Mouse (Mus musculus) lung, embryonic 15.5 days (tissue): ENCODE measurements around the gene Tgm1. TPM values are rescaled to one million over a fixed set of nuclear protein-coding genes. Genes with fewer than 3 reads are reported as not detected.

Source experiments
- ATAC-seq: fragments of 200-750 bp; cut with Nextera tagmentation; 2 replicates; pipeline ENCODE4 v1.8.0; 2017; ENCODE audit warnings: moderate number of reproducible peaks, borderline replicate concordance; ENCODE audit not compliant: low FRiP score, low TSS enrichment; ENCODE audit errors: extremely low read depth
- H3K27ac ChIP-seq: fragments of 300-500 bp; sonication (generic); 2 replicates; pipeline ENCODE4 v1.5.1; 2015; ENCODE audit warnings: moderate library complexity, mild to moderate bottlenecking, inconsistent platforms
- H3K27me3 ChIP-seq: fragments of 300-500 bp; sonication (generic); 2 replicates; pipeline ENCODE4 v1.6.1; 2015; ENCODE audit warnings: inconsistent platforms
- H3K36me3 ChIP-seq: fragments of 300-500 bp; sonication (generic); 2 replicates; pipeline ENCODE4 v1.6.1; 2015; ENCODE audit warnings: inconsistent platforms
- H3K4me1 ChIP-seq: fragments of 300-500 bp; sonication (generic); 2 replicates; pipeline ENCODE4 v1.6.1; 2015; ENCODE audit warnings: inconsistent platforms
- H3K4me2 ChIP-seq: fragments of 300-500 bp; sonication (generic); 2 replicates; pipeline ENCODE4 v1.6.1; 2015; ENCODE audit warnings: inconsistent platforms, mild to moderate bottlenecking, moderate library complexity
- H3K4me3 ChIP-seq: fragments of 300-500 bp; sonication (generic); 2 replicates; pipeline ENCODE4 v1.5.1; 2015; ENCODE audit warnings: mild to moderate bottlenecking, inconsistent platforms
- H3K9ac ChIP-seq: fragments of 300-500 bp; sonication (generic); 2 replicates; pipeline ENCODE4 v1.6.1; 2015; ENCODE audit warnings: inconsistent platforms
- H3K9me3 ChIP-seq: fragments of 300-500 bp; sonication (generic); 2 replicates; pipeline ENCODE4 v1.6.1; 2016; ENCODE audit warnings: inconsistent platforms
- WGBS: fragments of 180-500 bp; shearing (Covaris S2); methylation state at CpG from one replicate; pipeline ENCODE4 v1.1.7; 2015; 5-methylcytosine and 5-hydroxymethylcytosine counted together
- polyA plus RNA-seq: library from polyadenylated mRNA; unstranded; fragments of >200 nt; fragmentation: Nextera tagmentation; extraction: Ambion mirVana; gene quantifications from 2 replicates; pipeline ENCODE4 v1.2.1, GENCODE M21; 2015

The Tgm1 gene
- polyA plus RNA-seq, 1 experiment from 2014 or later, result 2.8 TPM

DNA sequence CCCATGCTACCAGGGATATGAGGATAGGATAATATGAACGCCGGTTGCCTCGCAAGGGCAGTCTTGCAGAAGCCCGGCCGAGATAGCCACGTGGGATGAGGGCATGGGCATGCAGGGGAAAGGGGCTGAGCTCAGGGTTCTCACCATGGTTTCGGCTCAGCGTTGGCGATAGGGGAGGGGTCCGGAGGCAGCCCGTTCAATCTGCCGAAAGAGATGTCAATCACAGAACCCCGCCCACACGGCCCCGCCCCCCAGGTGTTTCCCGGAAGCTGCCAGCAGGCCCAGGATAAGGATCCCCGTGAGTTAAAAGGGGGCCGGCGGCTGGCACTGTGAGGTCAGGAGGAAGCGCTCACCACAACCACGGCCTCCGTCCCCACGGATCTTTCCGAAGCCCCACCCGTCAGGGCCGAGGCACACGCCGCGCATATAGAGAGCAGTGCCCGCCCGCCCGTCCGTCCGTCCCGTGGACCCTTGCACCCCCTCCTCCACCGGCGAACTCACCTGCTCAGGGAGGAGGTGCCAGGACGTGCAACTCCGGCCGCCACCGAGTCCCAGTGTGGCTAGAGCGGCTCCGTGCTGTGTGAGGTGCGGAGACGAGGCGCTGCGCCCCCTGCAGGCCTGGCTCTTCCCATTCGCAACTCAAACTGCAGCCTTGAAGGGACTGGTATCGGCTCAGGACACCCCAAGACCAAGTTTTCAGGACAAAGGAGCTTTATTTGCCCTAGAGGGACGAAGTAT is 8.1 kb upstream of the Tgm1 start, which contains the start of gene Rabggta:
Rabggta (minus strand) TSS at position 564 of the 738 bp plus-strand sequence.
- H3K4me3 ChIP-seq, result peak within 1 kb of the TSS; percentile 84
- under 1% methylated on average over 47 of the region's 50 CpGs for WGBS
- H3K27ac ChIP-seq, result peak within 1 kb of the TSS; percentile 89
- ATAC-seq, result peak; percentile 95
- no peaks in the 10 kb centered on the region for H3K27me3 ChIP-seq
- H3K9ac ChIP-seq, result peak within 1 kb of the TSS; percentile 68
- H3K4me2 ChIP-seq, result peak within 1 kb of the TSS; percentile 72
- peaks cover 22% of the 10 kb centered on the region for H3K36me3 ChIP-seq
- H3K4me1 ChIP-seq, result peaks cover 15% of the 10 kb centered on the region; the same call in 1 of the 2 replicates
- no peaks in the 10 kb centered on the region for H3K9me3 ChIP-seq

- no peak overlapping the region for H3K27ac ChIP-seq
- H3K4me1 ChIP-seq, result peaks cover 15% of the 10 kb centered on the region; the same call in 1 of the 2 replicates
- peak overlapping the region; percentile 84 for H3K4me3 ChIP-seq
- H3K9ac ChIP-seq, result no peak overlapping the region
- no peaks in the 10 kb centered on the region for H3K9me3 ChIP-seq
- peak overlapping the region; percentile 72 for H3K4me2 ChIP-seq
- peaks cover 22% of the 10 kb centered on the region for H3K36me3 ChIP-seq
- no peaks in the 10 kb centered on the region for H3K27me3 ChIP-seq
- 69% methylated on average over 6 of the region's 6 CpGs for WGBS
- ATAC-seq, result no peak
Measured at GRCm38 (mm10) chr14:55721076-55721475, 7.3 kb upstream of the Tgm1 start.

- no peaks in the 10 kb centered on the region for H3K9me3 ChIP-seq
- peaks cover 22% of the 10 kb centered on the region for H3K36me3 ChIP-seq
- peaks cover 15% of the 10 kb centered on the region; the same call in 1 of the 2 replicates for H3K4me1 ChIP-seq
- H3K9ac ChIP-seq, result no peak overlapping the region
- no peak for ATAC-seq
- H3K27me3 ChIP-seq, result no peaks in the 10 kb centered on the region
- 88% methylated on average over 12 of the region's 12 CpGs for WGBS
- H3K4me2 ChIP-seq, result no peak overlapping the region
- H3K4me3 ChIP-seq, result no peak overlapping the region
- H3K27ac ChIP-seq, result no peak overlapping the region
Measured at GRCm38 (mm10) chr14:55720666-55721065, 6.9 kb upstream of the Tgm1 start.

- 84% methylated on average over 6 of the region's 6 CpGs for WGBS
- H3K4me3 ChIP-seq, result no peak overlapping the region
- no peak overlapping the region for H3K9ac ChIP-seq
- H3K36me3 ChIP-seq, result peaks cover 22% of the 10 kb centered on the region
- H3K27me3 ChIP-seq, result no peaks in the 10 kb centered on the region
- H3K27ac ChIP-seq, result no peak overlapping the region
- peaks cover 22% of the 10 kb centered on the region; the same call in 1 of the 2 replicates for H3K4me1 ChIP-seq
- no peak for ATAC-seq
- H3K9me3 ChIP-seq, result no peaks in the 10 kb centered on the region
- H3K4me2 ChIP-seq, result no peak overlapping the region
Measured at GRCm38 (mm10) chr14:55719737-55720136, 6.0 kb upstream of the Tgm1 start.

- H3K9me3 ChIP-seq, result no peaks in the 10 kb centered on the region
- peaks cover 22% of the 10 kb centered on the region for H3K36me3 ChIP-seq
- no peak overlapping the region for H3K9ac ChIP-seq
- no peak overlapping the region for H3K27ac ChIP-seq
- H3K27me3 ChIP-seq, result peaks cover 5% of the 10 kb centered on the region
- no peak for ATAC-seq
- WGBS, result 75% methylated on average over 8 of the region's 8 CpGs
- H3K4me1 ChIP-seq, result peaks cover 27% of the 10 kb centered on the region
- H3K4me2 ChIP-seq, result no peak overlapping the region
- no peak overlapping the region for H3K4me3 ChIP-seq
Measured at GRCm38 (mm10) chr14:55716884-55717283, 3.2 kb upstream of the Tgm1 start.

- Histone ChIP-seq H3K9me3 (no peaks in the 10 kb centered on the region), H3K4me1 (peaks cover 25% of the 10 kb centered on the region), H3K9ac (no peak overlapping the region), H3K36me3 (peaks cover 22% of the 10 kb centered on the region), H3K4me3 (no peak overlapping the region), H3K4me2 (no peak overlapping the region), H3K27ac (no peak overlapping the region), H3K27me3 (peaks cover 5% of the 10 kb centered on the region)
- WGBS, result 88% methylated on average over 6 of the region's 6 CpGs
- ATAC-seq, result no peak
Measured at GRCm38 (mm10) chr14:55716271-55716670, 2.5 kb upstream of the Tgm1 start.

- H3K9me3 ChIP-seq, result no peaks in the 10 kb centered on the region
- H3K27me3 ChIP-seq, result peaks cover 5% of the 10 kb centered on the region
- WGBS, result 24% methylated on average over 6 of the region's 6 CpGs
- ATAC-seq, result no peak
- H3K4me3 ChIP-seq, result no peak overlapping the region
- no peak overlapping the region for H3K27ac ChIP-seq
- peaks cover 19% of the 10 kb centered on the region for H3K4me1 ChIP-seq
- no peak overlapping the region for H3K4me2 ChIP-seq
- no peak overlapping the region for H3K9ac ChIP-seq
- H3K36me3 ChIP-seq, result peaks cover 20% of the 10 kb centered on the region
Measured at GRCm38 (mm10) chr14:55714893-55715292, 1.2 kb upstream of the Tgm1 start.

DNA sequence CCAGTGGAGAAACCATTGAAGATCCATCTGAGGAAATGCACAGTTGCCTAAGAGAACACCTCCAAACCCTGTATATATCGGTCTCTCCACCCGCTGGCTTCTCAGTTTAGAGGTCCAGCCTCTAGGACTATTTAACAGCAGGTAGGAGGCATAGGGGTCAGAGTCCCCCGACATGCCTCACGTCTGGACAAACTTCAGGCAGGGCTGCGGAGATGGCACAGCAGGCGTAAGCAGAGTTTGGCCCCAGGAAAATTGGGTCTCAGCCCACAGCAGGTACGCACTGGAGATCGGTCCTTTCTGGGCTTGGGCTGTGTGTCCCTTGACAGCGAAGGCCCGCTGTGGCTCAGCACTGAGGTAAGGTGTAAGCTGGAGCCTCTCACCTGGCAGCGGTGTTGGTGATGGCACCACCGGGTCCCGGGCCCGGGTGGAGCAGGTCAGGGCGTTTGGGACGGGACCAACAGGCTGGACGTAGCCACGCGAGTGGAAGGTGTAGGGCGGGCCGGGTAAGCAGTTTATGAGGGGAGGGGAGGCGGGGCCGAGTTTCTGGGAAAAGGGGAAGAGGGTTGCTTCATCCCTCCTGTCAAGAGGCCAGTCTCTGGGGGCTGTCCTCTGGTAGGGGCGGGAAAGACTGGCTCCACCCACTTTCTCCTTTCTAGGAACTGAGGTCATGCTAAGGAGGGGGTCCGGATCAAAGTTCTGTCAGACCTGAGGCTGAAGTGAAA is 558 bp downstream of the Tgm1 start:
- peak; percentile 57; the same call in 1 of the 2 replicates for ATAC-seq
- H3K36me3 ChIP-seq, result peaks cover 12% of the 10 kb centered on the region
- H3K27me3 ChIP-seq, result peaks cover 5% of the 10 kb centered on the region
- 0 out of 2 replicates have a peak overlapping the region, but pooled peaks have one; percentile 23 for H3K9ac ChIP-seq
- peak overlapping the region; percentile 24 for H3K4me3 ChIP-seq
- WGBS, result 12% methylated on average over 25 of the region's 25 CpGs
- H3K27ac ChIP-seq, result peak overlapping the region; percentile 67
- H3K4me2 ChIP-seq, result peak overlapping the region; percentile 54
- H3K4me1 ChIP-seq, result peaks cover 19% of the 10 kb centered on the region
- no peaks in the 10 kb centered on the region for H3K9me3 ChIP-seq

DNA sequence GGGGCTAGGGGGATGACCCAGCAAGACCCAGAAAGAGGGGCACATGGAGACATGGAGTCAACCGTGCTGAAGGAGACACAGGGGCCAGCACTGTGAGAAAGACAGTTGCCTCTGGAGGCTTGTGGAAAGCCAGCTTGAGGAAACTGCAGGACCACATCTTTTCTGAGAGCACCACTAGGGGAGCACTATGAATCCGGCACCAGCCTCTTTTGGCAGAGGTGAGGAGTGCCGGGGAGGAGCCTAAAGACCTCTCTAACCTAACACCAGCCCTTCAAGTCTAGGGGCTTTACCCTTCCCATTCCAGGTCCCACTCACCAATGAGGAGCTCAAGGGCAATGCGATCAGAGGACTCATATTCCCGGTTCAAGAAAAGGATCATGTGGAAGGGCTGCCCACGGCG is 1.9 kb downstream of the Tgm1 start:
- WGBS, result 76% methylated on average over 7 of the region's 7 CpGs
- Histone ChIP-seq H3K4me3 (no peak overlapping the region), H3K27ac (no peak overlapping the region)

DNA sequence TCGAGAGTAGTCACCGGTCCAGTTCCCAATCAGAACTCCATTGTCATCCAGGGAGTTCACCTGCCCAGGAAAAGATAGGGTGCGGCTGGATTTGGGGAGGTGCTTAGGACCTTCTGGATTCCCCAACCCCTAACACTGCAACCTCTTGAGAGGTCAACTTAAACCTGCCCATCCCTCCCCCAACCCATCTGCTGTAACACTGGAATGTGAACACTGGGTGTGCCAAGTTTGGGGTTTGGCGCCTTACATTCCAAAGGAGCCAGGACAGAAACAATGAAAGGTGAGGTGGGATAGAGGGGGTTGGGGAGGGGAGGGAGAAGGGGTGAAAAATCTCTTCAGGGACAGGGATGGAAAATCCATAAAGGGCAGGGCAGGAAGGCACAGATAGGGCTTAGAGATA is 4.2 kb downstream of the Tgm1 start:
- Histone ChIP-seq H3K4me2 (no peak overlapping the region), H3K27me3 (peaks cover 5% of the 10 kb centered on the region), H3K4me1 (peaks cover 9% of the 10 kb centered on the region), H3K27ac (no peak overlapping the region), H3K36me3 (no peaks in the 10 kb centered on the region), H3K4me3 (no peak overlapping the region), H3K9me3 (no peaks in the 10 kb centered on the region), H3K9ac (no peak overlapping the region)
- WGBS, result 78% methylated on average over 4 of the region's 4 CpGs
- no peak for ATAC-seq

More for the DNA sequence above, 1.9 kb downstream of the Tgm1 start:
- Histone ChIP-seq H3K27me3 (peaks cover 5% of the 10 kb centered on the region), H3K9ac (no peak overlapping the region), H3K4me1 (peaks cover 19% of the 10 kb centered on the region), H3K36me3 (no peaks in the 10 kb centered on the region), H3K4me2 (no peak overlapping the region), H3K9me3 (no peaks in the 10 kb centered on the region)
- no peak for ATAC-seq

DNA sequence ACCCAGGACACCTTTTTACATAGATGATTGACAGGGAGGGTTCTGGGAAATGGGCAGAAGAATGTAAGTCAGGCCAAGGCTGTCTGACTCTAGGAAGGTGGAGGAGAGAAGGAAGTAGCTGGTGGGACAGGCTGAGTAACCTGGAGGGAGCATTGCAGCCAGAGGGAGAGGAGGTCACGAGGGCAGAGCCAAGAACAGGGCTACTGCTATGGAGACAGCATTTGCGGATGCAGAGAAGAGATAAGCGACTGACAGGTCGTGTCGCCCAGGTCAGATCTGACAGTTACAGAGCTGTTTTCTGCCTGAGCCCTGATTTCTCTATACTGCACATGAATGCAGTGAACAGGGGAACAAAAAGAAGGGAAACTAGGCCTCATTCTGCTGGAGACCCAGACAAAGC is 6.3 kb downstream of the Tgm1 start:
- no peaks in the 10 kb centered on the region for H3K4me1 ChIP-seq
- no peak overlapping the region for H3K4me3 ChIP-seq
- no peaks in the 10 kb centered on the region for H3K36me3 ChIP-seq
- H3K27ac ChIP-seq, result no peak overlapping the region
- H3K9me3 ChIP-seq, result no peaks in the 10 kb centered on the region
- WGBS, result 63% methylated on average over 5 of the region's 5 CpGs
- no peaks in the 10 kb centered on the region for H3K27me3 ChIP-seq
- H3K4me2 ChIP-seq, result no peak overlapping the region
- ATAC-seq, result no peak
- no peak overlapping the region for H3K9ac ChIP-seq

GRCm38 (mm10) chr14:55706051-55706600 is 7.6 kb downstream of the Tgm1 start:
- Histone ChIP-seq H3K9me3 (no peaks in the 10 kb centered on the region), H3K9ac (no peak overlapping the region), H3K36me3 (no peaks in the 10 kb centered on the region), H3K27ac (no peak overlapping the region), H3K4me3 (no peak overlapping the region), H3K27me3 (no peaks in the 10 kb centered on the region), H3K4me1 (no peaks in the 10 kb centered on the region), H3K4me2 (no peak overlapping the region)
- 85% methylated on average over 8 of the region's 8 CpGs for WGBS
- no peak for ATAC-seq
